In genomic region chr9:57351277-57351676, GRCm38 (mm10) we compare ENCODE assay signal across 11 mouse cellular contexts.
DNase-seq lines count a peak whose midpoint lies in the region; ATAC-seq and TF ChIP-seq lines count a peak whose summit lies in the region.
"Had no signal": no experiment of that assay in that cellular context is flagged by ENCODE, and none has a peak within 500 bp of the region (broad histone marks: within the 10 kb centered on the region; RNA-seq: fewer than 3 reads in every experiment).

No protein-coding gene starts in this region.

- intact Hi-C loops in left cerebral cortex, postnatal 25 days (cut with DNase I), result no loop called here

- no peak overlapping the region for H3K9ac ChIP-seq in intestine, postnatal 0 days (ENCODE audit: low read depth, low read length)
- no peak overlapping the region for H3K9ac ChIP-seq in intestine, embryonic 16.5 days (ENCODE audit: low read depth, low read length)
- H3K9ac ChIP-seq: hindbrain, embryonic 15.5 days had no signal

- DNase-seq in thymus, postnatal 0 days (ENCODE audit: low spot score), result peak; percentile 67
- no peak for DNase-seq in thymus, postnatal 25 days
- DNase-seq in c-Kit-positive CD71-positive TER-119-positive erythroid progenitor cells, embryonic 14.5 days (ENCODE audit: low spot score), result peak; percentile 42
- no peak for DNase-seq in left cerebral cortex, postnatal 25 days (ENCODE audit: low spot score in 2 of 2)
- no peak for DNase-seq in adrenal gland, adult 18-20 months (ENCODE audit: low spot score in 2 of 2)

- H3K27ac ChIP-seq in intestine, postnatal 0 days (ENCODE audit: low read depth, low read length), result no peak overlapping the region
- no peak overlapping the region for H3K27ac ChIP-seq in intestine, embryonic 16.5 days (ENCODE audit: low read length)
- H3K27ac ChIP-seq: hindbrain, embryonic 15.5 days had no signal

- WGBS in intestine, postnatal 0 days, result 78% methylated on average over 2 of the region's 2 CpGs
- WGBS in intestine, embryonic 16.5 days, result 71% methylated on average over 2 of the region's 2 CpGs

- peak; percentile 55 for TF ChIP-seq CTCF in intestine, postnatal 0 days (IDR thresholded peaks at IDR 0.05; ENCODE audit: low read depth)

- H3K9me3 ChIP-seq in intestine, postnatal 0 days (ENCODE audit: control insufficient read depth), result peaks cover 4% of the 10 kb centered on the region; the same call in 1 of the 2 replicates
- no peaks in the 10 kb centered on the region for H3K9me3 ChIP-seq in intestine, embryonic 16.5 days (ENCODE audit: control insufficient read depth, low read length)
- H3K9me3 ChIP-seq: hindbrain, embryonic 15.5 days had no signal

- no peak for ATAC-seq in intestine, postnatal 0 days
- no peak for ATAC-seq in intestine, embryonic 16.5 days
- no peak for ATAC-seq in megakaryocyte-erythroid progenitor cell, adult 5-6 weeks (replicated peaks; ENCODE audit: low FRiP score, low TSS enrichment, poor library complexity, severe bottlenecking)
- ATAC-seq: forebrain, embryonic 16.5 days; midbrain, embryonic 16.5 days had no signal

- H3K27me3 ChIP-seq in intestine, postnatal 0 days (replicated peaks; ENCODE audit: control insufficient read depth, insufficient read depth, low read length), result no peaks in the 10 kb centered on the region
- H3K27me3 ChIP-seq in intestine, embryonic 16.5 days (replicated peaks; ENCODE audit: control insufficient read depth, insufficient read depth, low read length), result no peaks in the 10 kb centered on the region
- H3K27me3 ChIP-seq: hindbrain, embryonic 15.5 days had no signal

- no peaks in the 10 kb centered on the region for H3K36me3 ChIP-seq in intestine, postnatal 0 days (ENCODE audit: control insufficient read depth, insufficient read depth)
- no peaks in the 10 kb centered on the region for H3K36me3 ChIP-seq in intestine, embryonic 16.5 days (ENCODE audit: control insufficient read depth, insufficient read depth, low read length)
- H3K36me3 ChIP-seq: hindbrain, embryonic 15.5 days had no signal

- H3K4me1 ChIP-seq in intestine, postnatal 0 days (replicated peaks; ENCODE audit: control insufficient read depth, insufficient read depth, low read length), result no peaks in the 10 kb centered on the region
- no peaks in the 10 kb centered on the region for H3K4me1 ChIP-seq in intestine, embryonic 16.5 days (ENCODE audit: control insufficient read depth, insufficient read depth, low read length)
- H3K4me1 ChIP-seq: hindbrain, embryonic 15.5 days had no signal

- H3K4me2 ChIP-seq in intestine, postnatal 0 days (replicated peaks; ENCODE audit: low read depth), result no peak overlapping the region
- H3K4me2 ChIP-seq in intestine, embryonic 16.5 days (ENCODE audit: low read depth, low read length), result no peak overlapping the region
- H3K4me2 ChIP-seq: hindbrain, embryonic 15.5 days had no signal

- H3K4me3 ChIP-seq in intestine, postnatal 0 days (ENCODE audit: low read depth, low read length), result no peak overlapping the region
- H3K4me3 ChIP-seq in intestine, embryonic 16.5 days (ENCODE audit: low read length), result no peak overlapping the region
- H3K4me3 ChIP-seq: hindbrain, embryonic 15.5 days had no signal

Comparison
In these comparisons a context has a peak if more than half of its experiments do, and no peak if none do; other contexts are left out.
1. DNase-seq: peak in thymus, postnatal 0 days (single experiment) and c-Kit-positive CD71-positive TER-119-positive erythroid progenitor cells, embryonic 14.5 days (single experiment); none in thymus, postnatal 25 days (single experiment), left cerebral cortex, postnatal 25 days (0 of 2) and adrenal gland, adult 18-20 months (0 of 2).